Mouse (Mus musculus) intestine, embryonic 16.5 days (tissue): ENCODE measurements around the gene Sgsm1. TPM values are rescaled to one million over a fixed set of nuclear protein-coding genes. Genes with fewer than 3 reads are reported as not detected.

Experiments
- ATAC-seq: fragments of 200-750 bp; cut with Nextera tagmentation; 2 replicates; pipeline ENCODE4 v1.8.0; 2017; ENCODE audit warnings: moderate TSS enrichment, moderate library complexity
- H3K27ac ChIP-seq: fragments of 300-500 bp; sonication (generic); 2 replicates; pipeline ENCODE4 v1.5.1; 2014; ENCODE audit warnings: mild to moderate bottlenecking, low read length
- H3K27me3 ChIP-seq: fragments of 300-500 bp; sonication (generic); replicated peaks from 2 replicates; pipeline ENCODE4 v1.6.1; 2014; ENCODE audit warnings: low read length, control low read depth, mixed read lengths; ENCODE audit not compliant: control insufficient read depth, insufficient read depth
- H3K36me3 ChIP-seq: fragments of 300-500 bp; sonication (generic); 2 replicates; pipeline ENCODE4 v1.6.1; 2014; ENCODE audit warnings: low read length, control low read depth; ENCODE audit not compliant: control insufficient read depth, insufficient read depth
- H3K4me1 ChIP-seq: fragments of 300-500 bp; sonication (generic); 2 replicates; pipeline ENCODE4 v1.6.1; 2014; ENCODE audit warnings: low read length, control low read depth, mixed read lengths; ENCODE audit not compliant: control insufficient read depth, insufficient read depth
- H3K4me2 ChIP-seq: fragments of 300-500 bp; sonication (generic); 2 replicates; pipeline ENCODE4 v1.6.1; 2014; ENCODE audit warnings: low read depth, low read length, control low read depth
- H3K4me3 ChIP-seq: fragments of 300-500 bp; sonication (generic); 2 replicates; pipeline ENCODE4 v1.5.1; 2014; ENCODE audit warnings: mild to moderate bottlenecking, low read length
- H3K9ac ChIP-seq: fragments of 300-500 bp; sonication (generic); 2 replicates; pipeline ENCODE4 v1.6.1; 2014; ENCODE audit warnings: low read depth, low read length
- H3K9me3 ChIP-seq: fragments of 300-500 bp; sonication (generic); 2 replicates; pipeline ENCODE4 v1.6.1; 2016; ENCODE audit warnings: low read length, control low read depth; ENCODE audit not compliant: control insufficient read depth
- WGBS: fragments of 180-500 bp; shearing (Covaris S2); extraction: QIAGEN DNeasy Blood & Tissue Kit; methylation state at CpG from one replicate; pipeline ENCODE4 v1.1.7; 2014; 5-methylcytosine and 5-hydroxymethylcytosine counted together
- polyA plus RNA-seq: library from polyadenylated mRNA; unstranded; fragments of >200 nt; fragmentation: Nextera tagmentation; extraction: Ambion mirVana; gene quantifications from 2 replicates; pipeline ENCODE4 v1.2.1, GENCODE M21; 2015

Gene Sgsm1
- 10.3 and 11.1 TPM in 2 replicates for polyA plus RNA-seq

- WGBS: 2% methylated on average over 50 of the region's 53 CpGs
- ATAC-seq: peak; percentile 88
These were observed at the start of gene Sgsm1 for GRCm38 (mm10) chr5:113310377-113311003. Sgsm1 (minus strand) TSS chr5:113310786.

GRCm38 (mm10) chr5:113358833-113359232, 48.2 kb upstream of the Sgsm1 start:
- H3K9me3 ChIP-seq: no peaks in the 10 kb centered on the region
- H3K4me2 ChIP-seq: no peak overlapping the region
- H3K27me3 ChIP-seq: no peaks in the 10 kb centered on the region; the same call in 1 of the 2 replicates
- H3K27ac ChIP-seq: no peak overlapping the region
- 8% methylated on average over 11 of the region's 11 CpGs for WGBS
- no peak overlapping the region for H3K4me3 ChIP-seq
- no peaks in the 10 kb centered on the region for H3K36me3 ChIP-seq
- no peak for ATAC-seq
- no peak overlapping the region for H3K9ac ChIP-seq
- no peaks in the 10 kb centered on the region; the same call in 1 of the 2 replicates for H3K4me1 ChIP-seq

More at GRCm38 (mm10) chr5:113310377-113311003, at the start of gene Sgsm1:
- no peaks in the 10 kb centered on the region for H3K9me3 ChIP-seq
- H3K4me2 ChIP-seq: peak within 1 kb of the TSS; percentile 96
- peaks cover 16% of the 10 kb centered on the region; the same call in 1 of the 2 replicates for H3K27me3 ChIP-seq
- peak within 1 kb of the TSS; percentile 65 for H3K4me3 ChIP-seq
- H3K4me1 ChIP-seq: peaks cover 14% of the 10 kb centered on the region; the same call in 1 of the 2 replicates
- H3K27ac ChIP-seq: no peak within 1 kb of the TSS
- H3K9ac ChIP-seq: peak within 1 kb of the TSS; percentile 76
- no peaks in the 10 kb centered on the region for H3K36me3 ChIP-seq

GRCm38 (mm10) chr5:113357656-113358055, 47.1 kb upstream of the Sgsm1 start:
- H3K4me3 ChIP-seq: no peak overlapping the region
- WGBS: 37% methylated on average over 3 of the region's 3 CpGs

GRCm38 (mm10) chr5:113357186-113357585, 46.6 kb upstream of the Sgsm1 start, which contains the start of gene Aym1:
Aym1 (plus strand) TSS chr5:113357294.
- peaks cover 2% of the 10 kb centered on the region; the same call in 1 of the 2 replicates for H3K4me1 ChIP-seq
- ATAC-seq: no peak
- H3K27me3 ChIP-seq: no peaks in the 10 kb centered on the region; the same call in 1 of the 2 replicates
- H3K9me3 ChIP-seq: no peaks in the 10 kb centered on the region
- no peak within 1 kb of the TSS for H3K9ac ChIP-seq
- no peak within 1 kb of the TSS for H3K4me3 ChIP-seq
- H3K4me2 ChIP-seq: no peak within 1 kb of the TSS
- no peaks in the 10 kb centered on the region for H3K36me3 ChIP-seq
- H3K27ac ChIP-seq: no peak within 1 kb of the TSS
- WGBS: 33% methylated on average over 4 of the region's 6 CpGs

More at GRCm38 (mm10) chr5:113357656-113358055, 47.1 kb upstream of the Sgsm1 start:
- H3K9me3 ChIP-seq: no peaks in the 10 kb centered on the region
- H3K27me3 ChIP-seq: no peaks in the 10 kb centered on the region; the same call in 1 of the 2 replicates
- H3K27ac ChIP-seq: no peak overlapping the region
- no peak overlapping the region for H3K9ac ChIP-seq
- ATAC-seq: no peak
- H3K4me1 ChIP-seq: peaks cover under 1% of the 10 kb centered on the region; the same call in 1 of the 2 replicates
- H3K4me2 ChIP-seq: no peak overlapping the region
- no peaks in the 10 kb centered on the region for H3K36me3 ChIP-seq

- Histone ChIP-seq H3K36me3 (no peaks in the 10 kb centered on the region), H3K9ac (no peak overlapping the region), H3K4me2 (peak overlapping the region; percentile 16; the same call in 1 of the 2 replicates), H3K4me1 (0 out of 2 replicates have a peak, but pooled peaks cover 2% of the 10 kb centered on the region), H3K27me3 (peaks cover 5% of the 10 kb centered on the region), H3K4me3 (no peak overlapping the region), H3K27ac (no peak overlapping the region), H3K9me3 (no peaks in the 10 kb centered on the region)
- no peak for ATAC-seq
- 39% methylated on average over 16 of the region's 16 CpGs for WGBS
These were observed 43.7 kb upstream of the Sgsm1 start for GRCm38 (mm10) chr5:113354311-113354710.

- 0 out of 2 replicates have a peak, but pooled peaks cover 2% of the 10 kb centered on the region for H3K4me1 ChIP-seq
- H3K9ac ChIP-seq: no peak overlapping the region
- WGBS: 58% methylated on average over 6 of the region's 6 CpGs
- no peaks in the 10 kb centered on the region for H3K9me3 ChIP-seq
- peak; percentile 42 for ATAC-seq
- no peak overlapping the region for H3K4me3 ChIP-seq
- H3K27ac ChIP-seq: no peak overlapping the region
- H3K36me3 ChIP-seq: no peaks in the 10 kb centered on the region
- H3K4me2 ChIP-seq: no peak overlapping the region
- peaks cover 18% of the 10 kb centered on the region for H3K27me3 ChIP-seq
These were observed 42.0 kb upstream of the Sgsm1 start for GRCm38 (mm10) chr5:113352636-113353035.

GRCm38 (mm10) chr5:113351768-113352167, 41.2 kb upstream of the Sgsm1 start:
- Histone ChIP-seq H3K27me3 (peaks cover 20% of the 10 kb centered on the region), H3K27ac (no peak overlapping the region), H3K9ac (no peak overlapping the region), H3K36me3 (no peaks in the 10 kb centered on the region), H3K4me2 (no peak overlapping the region), H3K9me3 (no peaks in the 10 kb centered on the region), H3K4me3 (no peak overlapping the region), H3K4me1 (0 out of 2 replicates have a peak, but pooled peaks cover 2% of the 10 kb centered on the region)
- ATAC-seq: no peak
- WGBS: 79% methylated on average over 3 of the region's 3 CpGs

GRCm38 (mm10) chr5:113349810-113350209, 39.2 kb upstream of the Sgsm1 start:
- no peak for ATAC-seq
- no peak overlapping the region for H3K4me3 ChIP-seq
- 22% methylated on average over 7 of the region's 7 CpGs for WGBS
- H3K27ac ChIP-seq: no peak overlapping the region
- H3K4me2 ChIP-seq: no peak overlapping the region
- H3K4me1 ChIP-seq: 0 out of 2 replicates have a peak, but pooled peaks cover 2% of the 10 kb centered on the region
- H3K36me3 ChIP-seq: no peaks in the 10 kb centered on the region
- peaks cover 39% of the 10 kb centered on the region for H3K27me3 ChIP-seq
- no peak overlapping the region for H3K9ac ChIP-seq
- no peaks in the 10 kb centered on the region for H3K9me3 ChIP-seq

- no peak overlapping the region for H3K4me3 ChIP-seq
- peaks cover 45% of the 10 kb centered on the region for H3K27me3 ChIP-seq
- H3K4me1 ChIP-seq: 0 out of 2 replicates have a peak, but pooled peaks cover 2% of the 10 kb centered on the region
- no peak overlapping the region for H3K4me2 ChIP-seq
- H3K9me3 ChIP-seq: no peaks in the 10 kb centered on the region
- no peak overlapping the region for H3K9ac ChIP-seq
- ATAC-seq: no peak
- 15% methylated on average over 7 of the region's 7 CpGs for WGBS
- H3K27ac ChIP-seq: no peak overlapping the region
- H3K36me3 ChIP-seq: no peaks in the 10 kb centered on the region
These were observed 38.6 kb upstream of the Sgsm1 start for GRCm38 (mm10) chr5:113349226-113349625.
